Mouse (Mus musculus) kidney, postnatal 10 days (tissue): ENCODE measurements around the gene Ect2.

Experiments used
- DNase-seq: peaks from one replicate; pipeline ENCODE4 v3.0.0; 2021; ENCODE audit warnings: mixed read lengths

Ect2 gene

DNA sequence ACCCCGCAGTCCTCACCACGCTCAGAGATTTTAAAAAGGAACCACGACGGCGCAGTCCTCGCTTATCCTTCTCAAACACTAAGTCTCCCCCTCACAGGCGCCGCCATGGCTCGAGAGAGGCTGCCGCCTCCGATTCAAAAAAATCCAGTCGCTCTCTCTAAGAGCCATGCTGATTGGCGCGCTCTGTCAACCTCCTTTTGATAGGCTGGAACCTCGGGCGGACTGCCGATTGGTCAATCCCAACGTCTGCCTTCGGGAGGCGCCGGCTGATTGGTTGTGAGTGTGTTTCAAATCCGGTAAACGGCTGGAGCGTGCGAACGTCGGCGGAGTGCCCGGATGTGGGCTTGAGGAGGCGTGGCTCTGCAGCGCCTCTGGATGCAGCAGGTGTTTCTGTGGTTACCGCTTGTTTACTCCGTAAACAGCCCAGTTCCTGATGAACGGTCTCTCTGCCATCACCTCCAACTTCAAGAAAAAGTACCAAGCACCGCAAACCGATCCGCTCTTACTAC is at the start of gene Ect2:
TSS of gene Ect2 (minus strand) at position 178 of the 509 bp plus-strand sequence.
- peak; percentile 99 for DNase-seq

DNA sequence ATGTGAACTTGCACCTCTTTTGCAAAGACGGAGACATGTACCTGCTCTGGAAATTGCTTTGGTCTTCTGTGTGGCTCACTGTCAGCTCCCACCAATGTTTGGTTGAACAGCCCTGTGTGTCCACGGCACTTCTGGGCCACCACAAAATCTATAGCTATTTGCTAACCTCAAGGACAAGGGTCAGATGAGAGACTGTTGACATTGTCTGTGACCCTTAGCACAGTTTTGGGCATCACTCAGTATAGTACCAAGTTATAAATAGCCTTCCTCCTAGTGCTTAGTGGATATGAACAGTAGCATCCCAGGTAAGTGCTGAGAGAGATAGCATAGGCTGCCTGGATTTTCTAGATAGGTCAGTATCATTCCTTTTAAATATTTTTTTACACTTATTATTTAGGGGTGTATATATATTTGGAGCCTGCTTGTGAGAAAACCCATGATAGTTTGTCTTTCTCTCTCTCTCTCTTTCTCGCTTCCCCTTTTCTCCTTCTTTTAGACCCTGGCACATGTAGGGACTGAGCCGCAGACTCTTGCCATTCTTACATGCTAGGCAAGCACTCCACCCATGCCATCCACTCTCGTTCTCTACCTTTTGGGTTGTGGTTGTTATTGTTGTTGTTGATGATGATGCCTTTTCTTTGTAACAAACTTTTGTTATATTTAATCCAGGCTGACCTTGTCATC is 48.2 kb upstream of the Ect2 start:
- DNase-seq: no peak

DNA sequence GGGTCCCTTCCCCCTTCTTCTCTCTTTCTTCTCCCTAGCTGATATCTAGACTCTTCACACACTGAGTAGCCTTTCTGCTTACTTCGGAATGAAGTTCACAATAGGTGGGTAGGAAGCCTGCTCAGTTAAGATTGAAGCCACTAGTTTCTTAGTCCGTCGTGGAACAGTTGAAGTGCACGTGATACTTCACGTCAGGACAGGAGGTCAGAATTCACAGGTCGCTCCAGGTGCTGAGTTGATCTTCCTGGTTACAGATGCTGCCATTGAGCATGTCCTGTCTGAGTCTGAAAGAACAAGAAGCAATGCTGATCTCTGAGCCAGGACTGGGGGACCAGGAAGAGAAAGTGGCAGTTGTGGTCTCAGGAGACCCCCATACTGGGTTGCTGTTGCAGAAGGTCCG is 45.4 kb upstream of the Ect2 start:
- DNase-seq: no peak

DNA sequence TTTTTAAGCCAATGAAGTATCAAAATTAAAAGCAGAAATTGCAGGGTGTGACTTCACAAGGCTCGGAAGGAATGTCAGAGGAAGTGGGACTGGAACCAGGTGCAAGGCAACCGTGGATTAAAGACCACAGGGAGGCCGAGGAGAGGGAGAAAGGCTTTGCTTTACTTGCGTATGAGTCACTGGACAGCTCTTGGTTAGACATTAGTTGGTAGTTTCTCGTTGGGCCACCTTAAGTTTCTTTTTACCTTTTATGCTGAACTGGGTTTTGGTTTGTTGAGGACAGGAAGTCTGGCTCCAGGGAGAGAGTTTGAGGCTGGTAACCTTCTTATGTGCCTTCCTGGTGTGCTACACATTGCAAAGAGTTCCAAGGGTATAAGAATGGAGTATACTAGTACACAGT is 44.1 kb upstream of the Ect2 start:
- no peak for DNase-seq

DNA sequence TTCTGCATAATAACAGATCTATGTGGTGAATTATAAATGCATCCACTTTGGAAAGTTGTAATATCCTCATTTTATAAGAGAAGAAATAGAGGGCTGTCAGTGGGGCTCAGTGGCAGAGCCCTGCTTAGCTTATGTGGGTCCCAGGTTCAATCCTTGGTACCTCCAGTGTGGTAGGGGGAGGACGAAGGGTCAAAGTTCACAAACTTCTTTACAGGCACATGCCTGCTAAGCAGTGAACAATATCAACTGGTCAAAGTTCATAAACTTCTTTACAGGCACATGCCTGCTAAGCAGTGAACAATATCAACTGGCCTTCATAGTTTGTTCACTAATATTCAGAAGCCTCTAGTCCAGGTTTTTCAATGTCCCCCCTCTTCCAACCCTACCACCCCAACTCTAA is 42.9 kb upstream of the Ect2 start:
- peak; percentile 42 for DNase-seq

DNA sequence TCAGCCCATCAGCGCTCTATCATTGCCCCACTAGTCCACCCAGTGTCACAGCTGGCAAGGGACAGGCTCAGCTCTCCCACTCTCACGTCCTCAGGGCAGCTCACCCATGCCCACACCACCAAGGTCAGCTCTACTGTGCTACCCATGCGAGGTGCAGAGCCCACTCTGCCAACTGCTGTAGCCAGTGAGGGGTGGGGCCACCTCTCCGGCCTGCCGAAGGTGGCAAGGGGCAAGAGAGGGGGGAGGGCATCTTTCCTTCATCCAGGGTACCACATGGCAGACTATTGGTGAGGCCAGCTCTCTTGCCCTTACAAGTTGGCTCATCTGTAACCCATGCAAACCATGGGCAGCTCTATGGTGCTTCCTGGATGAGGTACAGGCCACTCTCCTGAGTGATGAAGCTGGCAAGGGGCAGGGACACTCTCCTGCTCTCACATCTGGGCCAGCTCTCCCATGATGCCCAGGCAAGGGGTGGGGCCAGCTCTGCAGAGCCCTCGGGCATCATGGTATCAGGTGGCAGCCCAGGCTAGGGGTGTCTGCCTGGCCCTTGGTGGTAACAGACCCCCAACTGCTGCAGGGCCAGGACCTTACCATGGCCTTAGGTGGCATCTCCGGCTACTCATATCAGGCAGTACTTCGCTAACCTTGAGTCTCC is 42.0 kb upstream of the Ect2 start:
- DNase-seq: no peak

DNA sequence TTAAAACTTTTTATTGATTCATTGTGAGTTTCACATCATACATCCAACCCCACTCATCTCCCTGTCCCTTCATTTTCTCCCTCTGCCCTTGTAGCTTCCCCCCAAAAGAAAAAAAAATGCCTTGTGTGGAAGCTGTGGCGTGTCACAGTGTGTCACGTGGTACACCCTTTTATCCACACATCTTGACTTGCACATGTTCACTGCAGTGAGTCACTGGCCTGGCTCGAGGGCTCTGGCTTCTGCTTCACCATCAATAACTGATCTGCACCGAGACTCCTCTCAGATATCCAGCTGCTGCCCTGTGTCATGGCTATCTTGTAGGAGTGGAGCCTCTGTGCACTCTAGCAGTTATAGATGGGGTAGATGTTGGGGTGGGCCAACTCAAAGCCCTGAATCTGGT is 41.5 kb upstream of the Ect2 start:
- DNase-seq: no peak

DNA sequence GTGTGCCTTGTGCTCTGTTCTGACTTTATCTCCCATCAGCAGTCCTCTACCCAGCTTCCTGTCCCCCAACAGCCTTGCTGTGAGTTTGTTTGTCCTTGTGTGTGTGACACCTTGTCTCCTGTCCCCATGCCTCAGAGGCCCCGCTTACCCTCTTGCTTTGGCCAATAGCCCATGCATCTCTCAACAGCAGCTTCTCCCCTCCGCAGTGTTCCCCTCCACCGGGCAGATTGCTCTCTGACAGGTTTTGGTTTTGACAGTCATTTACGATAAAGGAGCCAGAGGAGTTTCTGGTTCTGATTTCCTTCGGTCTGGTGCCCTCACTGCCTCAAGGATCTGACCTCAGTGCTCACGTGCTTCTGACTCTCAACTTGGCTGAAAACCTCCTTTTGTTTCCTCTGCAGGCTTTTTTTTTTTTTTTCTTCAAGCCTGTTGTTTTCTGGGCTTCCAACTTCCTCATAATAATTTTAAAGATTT is 40.2 kb upstream of the Ect2 start:
- DNase-seq: peak; percentile 53

DNA sequence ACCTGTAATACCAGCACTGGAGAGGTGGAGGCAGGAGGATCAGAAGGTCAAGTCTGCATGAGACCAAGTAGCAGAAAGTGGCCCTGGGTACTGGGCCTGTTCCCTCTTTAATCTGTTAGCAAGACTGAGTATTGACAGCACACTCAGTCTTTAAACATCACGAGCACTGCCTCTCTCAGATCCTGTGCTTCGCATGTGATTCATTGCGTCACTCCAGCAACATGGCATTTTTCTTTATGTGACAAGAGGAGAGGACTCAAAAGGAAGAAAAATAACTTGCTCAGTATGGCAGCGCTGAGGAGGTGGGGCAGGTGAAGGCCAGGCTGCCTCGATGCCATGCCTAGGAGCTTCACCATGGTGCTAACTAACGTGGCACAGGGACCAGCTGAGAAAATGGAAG is 38.2 kb upstream of the Ect2 start:
- no peak for DNase-seq

DNA sequence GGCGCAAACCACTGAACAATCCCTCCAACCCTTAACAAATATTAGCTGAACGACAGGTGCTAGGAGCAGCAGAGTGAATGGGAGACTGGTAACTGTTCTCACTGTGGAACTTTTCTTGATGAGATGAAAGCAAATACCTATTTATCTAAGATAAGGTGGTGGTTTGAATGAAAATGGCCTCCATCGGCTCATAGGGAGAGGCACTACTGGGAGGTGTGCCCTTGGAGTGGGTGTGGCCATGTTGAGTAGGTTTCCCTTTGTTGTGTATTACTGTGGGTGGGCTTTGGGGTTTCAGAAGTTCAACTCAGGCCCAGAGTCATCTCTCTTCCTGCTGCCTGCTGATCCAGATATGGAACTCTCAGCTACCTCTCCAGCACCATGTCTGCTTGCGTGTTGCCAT is 37.2 kb upstream of the Ect2 start:
- no peak for DNase-seq

DNA sequence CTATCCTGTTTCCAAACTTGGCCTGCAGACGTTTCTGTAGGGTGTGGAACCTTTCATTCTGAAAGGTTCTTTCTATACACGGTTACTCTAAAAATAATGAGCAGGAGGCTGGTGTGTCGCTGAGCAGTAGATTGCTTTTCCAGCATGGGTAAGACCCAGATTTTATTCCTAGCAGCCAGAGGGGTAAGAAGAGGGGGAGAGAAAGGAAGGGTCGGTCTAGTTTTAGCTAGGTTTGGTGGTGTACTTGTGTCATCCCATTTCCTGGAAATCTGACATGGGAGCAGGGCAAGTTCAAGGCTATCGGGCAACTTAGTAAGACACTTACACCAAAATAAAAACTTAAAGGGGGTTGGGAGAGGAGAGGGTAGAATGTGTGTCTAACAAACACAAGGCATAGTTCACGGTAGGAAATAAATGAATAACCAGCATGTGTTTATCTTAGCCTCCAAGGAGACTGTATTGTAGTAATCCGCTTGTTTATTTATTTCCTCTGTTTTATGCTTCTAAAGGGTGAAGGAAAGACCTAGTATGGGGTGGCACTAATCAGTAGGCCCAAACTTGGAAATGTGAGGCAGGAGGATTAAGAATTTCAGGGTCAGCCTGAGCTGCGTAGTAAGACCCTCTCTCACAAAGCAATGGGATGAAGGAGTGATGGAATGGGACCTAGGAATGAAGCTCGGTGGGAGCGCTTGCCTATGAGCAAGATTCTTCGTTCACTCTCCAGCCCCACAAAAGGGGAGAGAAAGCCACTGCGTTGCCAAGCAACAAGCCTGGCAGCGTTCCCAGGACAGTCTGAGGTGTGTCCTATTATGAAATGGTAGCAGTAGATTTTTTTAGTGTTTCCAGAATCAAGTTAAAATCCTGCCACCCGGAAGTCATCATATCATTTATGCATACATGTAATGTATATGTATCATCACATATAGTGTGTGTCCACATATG is 35.9 kb upstream of the Ect2 start:
- peak; percentile 92 for DNase-seq

DNA sequence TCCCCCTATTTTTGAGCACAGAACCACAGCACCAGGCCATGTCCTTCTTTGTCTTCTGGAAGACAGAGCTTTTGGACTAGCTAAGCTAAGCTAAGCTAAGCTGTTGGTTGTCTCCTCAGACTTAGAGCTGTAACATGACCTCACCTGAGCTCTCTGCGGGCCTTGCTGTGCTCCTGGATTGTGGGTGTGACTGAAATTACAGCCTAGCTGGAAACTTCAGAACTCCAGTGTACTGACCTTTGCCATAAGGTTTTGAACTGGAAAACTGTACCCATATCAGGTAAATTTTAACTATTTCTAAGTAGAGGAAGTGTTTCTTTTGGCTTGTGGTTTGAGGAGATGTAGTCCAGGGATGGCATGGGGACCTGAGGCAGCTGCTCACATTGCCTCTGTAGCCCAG is 34.7 kb upstream of the Ect2 start:
- DNase-seq: no peak

DNA sequence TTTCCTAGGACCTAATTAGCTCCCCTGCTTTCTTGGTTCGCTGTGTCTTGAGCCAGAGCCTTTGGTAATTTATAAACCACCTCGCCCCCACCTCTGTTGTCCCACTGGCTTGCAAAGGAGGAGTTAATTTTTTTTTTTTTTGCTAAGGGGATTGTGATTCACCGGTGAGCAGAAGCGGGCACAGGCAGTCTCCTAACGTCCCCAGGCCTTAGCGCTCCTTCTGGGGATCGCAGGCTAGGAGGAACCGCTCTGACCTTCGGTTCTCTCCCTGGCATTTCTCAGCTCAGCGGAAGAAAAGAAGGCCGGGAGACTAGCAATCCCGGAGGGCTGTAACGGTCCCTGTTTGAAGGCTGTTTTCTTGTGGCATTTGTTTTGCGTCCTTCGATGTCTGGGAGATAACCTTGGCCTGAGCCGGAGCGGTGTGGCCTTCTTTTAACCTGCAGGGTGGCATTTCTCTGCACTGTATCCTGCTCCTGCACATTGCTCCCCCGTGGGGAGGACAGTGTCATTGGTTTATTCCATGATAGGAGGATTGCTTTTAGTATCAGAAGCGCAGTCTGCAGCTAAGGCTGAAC is 30.0 kb upstream of the Ect2 start:
- DNase-seq: peak; percentile 52

DNA sequence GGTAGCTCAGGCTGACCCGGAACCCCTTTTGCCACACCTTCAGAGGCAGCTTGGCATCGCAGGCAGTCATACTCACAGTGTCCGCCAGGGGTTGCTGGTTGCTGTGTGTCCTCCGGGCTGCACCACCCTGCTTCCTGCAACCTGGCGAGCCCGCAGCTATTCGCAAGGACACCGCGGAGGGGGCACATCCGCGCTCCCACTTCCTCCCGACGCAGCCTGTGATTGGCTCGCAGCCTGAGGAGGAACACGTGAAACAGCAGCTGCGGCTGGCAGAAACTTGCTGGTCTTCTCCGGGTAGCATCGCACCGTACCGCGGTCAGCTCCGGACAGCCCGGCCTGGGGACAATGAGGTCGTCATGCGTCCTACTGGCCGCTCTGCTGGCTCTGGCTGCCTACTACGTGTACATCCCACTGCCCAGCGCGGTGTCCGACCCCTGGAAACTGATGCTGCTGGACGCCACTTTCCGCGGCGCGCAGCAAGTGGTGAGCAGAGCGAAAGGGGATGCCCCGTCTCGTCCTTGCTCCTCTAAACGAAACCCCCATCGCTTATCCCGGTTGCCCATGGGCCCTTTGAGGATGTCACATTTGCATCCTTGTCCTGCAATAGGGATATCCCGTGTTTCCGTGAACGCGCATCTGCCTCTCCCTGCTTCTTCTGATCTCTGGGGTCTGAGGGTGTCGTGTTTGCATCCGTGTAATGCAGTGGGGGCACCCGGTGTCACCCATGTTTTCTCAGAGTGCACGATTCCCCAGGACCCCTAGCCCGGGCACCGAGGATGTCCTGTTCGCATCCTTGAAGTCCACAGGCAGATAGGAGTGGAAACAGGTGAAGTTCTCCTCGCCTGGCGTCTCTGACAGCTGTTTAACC is 29.3 kb upstream of the Ect2 start, which contains the start of gene Nceh1:
TSS of gene Nceh1 (plus strand) at position 233 of the 868 bp plus-strand sequence.
- DNase-seq: peak; percentile 96

DNA sequence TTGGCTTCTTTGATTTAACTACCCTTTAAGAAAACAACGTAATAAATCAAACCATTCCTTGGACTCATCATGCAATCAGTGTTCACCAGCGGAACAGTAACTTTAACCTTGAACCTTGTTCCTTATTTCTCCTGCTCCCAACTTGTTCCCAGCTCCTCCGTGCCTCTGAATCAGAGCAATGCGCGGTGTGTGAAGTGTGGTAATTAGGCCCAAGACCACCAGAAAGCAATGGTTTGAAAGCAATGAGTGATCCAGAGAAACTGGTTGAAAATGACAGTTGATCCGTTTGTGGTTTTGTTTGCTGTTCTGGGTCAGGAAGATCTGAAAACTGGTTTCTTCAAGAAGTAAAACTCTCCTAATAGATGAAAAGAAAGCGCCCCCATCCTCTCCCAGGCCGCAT is 26.0 kb upstream of the Ect2 start:
- DNase-seq: no peak

DNA sequence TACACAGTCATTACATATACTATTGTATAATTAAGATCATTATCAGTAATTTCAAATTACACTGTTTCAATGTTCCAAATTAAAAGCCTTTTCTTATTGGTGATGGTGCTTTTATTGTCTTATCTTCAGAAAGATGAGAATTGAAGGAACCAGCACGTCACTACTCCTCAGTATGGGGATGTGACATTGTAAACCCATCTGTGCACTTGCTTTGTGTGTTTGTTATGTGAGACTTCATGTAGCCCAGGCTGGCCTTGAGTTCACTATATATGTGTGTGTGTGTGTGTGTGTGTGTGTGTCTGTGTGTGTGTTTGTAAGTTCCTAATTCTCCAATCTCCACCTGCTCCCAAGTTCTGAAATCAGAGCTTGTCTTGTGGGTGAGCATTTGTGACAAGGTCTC is 16.6 kb upstream of the Ect2 start:
- DNase-seq: no peak

DNA sequence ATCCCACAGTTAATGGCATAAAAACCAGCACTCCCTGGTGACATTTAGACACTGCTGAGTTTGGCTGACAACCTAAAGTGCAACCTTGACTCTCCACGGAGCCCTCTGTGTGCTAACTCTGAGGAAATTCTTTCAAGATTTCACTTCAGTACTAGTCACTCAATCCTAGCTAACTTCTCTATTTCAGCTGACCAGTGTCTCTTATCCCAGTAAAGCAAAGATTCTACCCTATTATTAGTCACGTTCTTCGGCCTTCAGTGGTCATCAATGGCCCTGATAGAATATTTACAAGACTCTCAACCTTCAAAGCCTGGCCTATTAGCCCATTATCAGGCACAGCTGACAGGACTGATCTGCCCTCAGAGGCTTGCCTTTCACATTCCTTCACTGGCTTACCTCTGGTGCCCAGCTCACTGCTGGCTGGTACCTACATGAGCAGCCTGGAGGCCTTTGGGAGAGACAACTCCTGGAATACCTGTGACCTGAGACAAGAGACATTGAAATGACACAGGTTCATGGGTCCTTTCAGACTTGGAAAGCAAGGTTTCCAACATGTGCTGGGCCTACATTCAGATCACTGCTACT is 11.9 kb upstream of the Ect2 start:
- DNase-seq: no peak

DNA sequence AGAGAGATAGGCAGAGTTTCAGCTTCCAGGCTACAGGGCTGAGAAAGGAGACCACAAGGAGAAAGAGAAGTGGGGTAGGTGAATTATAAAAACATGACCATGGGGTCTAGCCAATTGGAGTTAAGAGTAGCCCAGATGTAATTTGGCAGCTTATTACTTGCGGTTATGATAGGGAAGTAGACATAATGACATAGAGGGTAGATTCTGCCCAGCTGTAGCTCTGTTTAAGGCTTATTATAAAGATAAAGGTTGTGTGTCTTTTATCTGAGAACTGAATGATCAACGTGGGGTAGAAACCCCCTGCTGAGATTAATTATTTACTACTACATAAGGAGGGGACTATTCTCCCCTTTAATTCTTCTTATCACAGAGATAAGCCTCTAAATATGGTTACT is 8.7 kb upstream of the Ect2 start:
- DNase-seq: no peak

DNA sequence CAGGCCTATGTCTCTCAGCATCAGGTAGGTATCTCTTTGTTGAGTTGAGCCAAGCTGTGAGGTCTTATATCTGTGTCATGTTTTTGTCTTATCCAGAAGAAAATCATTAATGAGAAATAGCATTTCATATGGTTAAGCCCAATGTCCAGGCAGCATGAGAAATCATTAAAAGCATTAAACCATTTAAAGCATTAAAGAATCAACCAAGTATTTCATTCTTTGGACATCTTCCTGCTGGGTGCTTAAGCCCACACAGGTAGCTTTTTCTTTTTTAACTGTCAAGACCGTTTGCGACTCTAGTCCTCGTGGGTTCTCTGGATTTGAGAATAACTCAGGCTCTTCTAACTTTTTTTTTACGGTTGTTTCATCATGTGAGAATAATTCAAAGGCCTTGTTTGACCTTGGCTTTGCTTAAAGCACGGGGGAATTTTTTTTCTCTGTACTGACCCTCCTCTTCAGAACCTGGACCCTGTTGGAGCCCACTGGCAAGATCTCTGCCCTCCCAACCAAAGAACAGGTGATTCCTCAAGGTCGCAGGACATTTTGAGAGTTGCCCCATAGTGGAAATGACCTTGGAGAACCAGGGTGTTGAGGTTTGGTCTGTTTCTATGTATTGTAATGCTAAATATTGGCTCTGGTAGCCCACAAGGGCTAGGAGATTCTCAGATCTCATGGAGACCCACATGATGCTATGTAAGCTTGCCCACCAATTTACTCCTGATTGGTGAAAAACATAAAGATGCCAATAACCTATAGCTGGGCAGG is 8.1 kb upstream of the Ect2 start:
- DNase-seq: no peak

DNA sequence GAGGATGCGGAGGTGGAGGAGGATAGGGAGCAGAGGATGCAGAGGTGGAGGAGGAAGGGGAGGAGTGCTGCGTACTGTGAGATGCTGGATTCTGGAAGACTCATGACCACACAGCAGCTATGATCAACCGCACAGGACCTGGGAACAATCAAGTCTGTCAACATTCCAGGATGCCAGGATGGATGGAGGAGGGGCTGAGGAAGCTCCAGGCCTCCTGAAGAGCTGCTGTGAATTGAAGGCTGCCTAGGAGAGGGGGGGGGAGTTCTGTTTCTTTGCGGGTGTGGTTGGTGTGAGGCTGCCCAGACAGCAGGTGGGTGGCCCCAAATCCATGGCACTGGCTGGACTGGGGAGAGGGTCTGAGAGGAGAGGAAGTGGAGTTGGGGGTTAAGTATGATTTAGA is 5.2 kb upstream of the Ect2 start:
- no peak for DNase-seq

DNA sequence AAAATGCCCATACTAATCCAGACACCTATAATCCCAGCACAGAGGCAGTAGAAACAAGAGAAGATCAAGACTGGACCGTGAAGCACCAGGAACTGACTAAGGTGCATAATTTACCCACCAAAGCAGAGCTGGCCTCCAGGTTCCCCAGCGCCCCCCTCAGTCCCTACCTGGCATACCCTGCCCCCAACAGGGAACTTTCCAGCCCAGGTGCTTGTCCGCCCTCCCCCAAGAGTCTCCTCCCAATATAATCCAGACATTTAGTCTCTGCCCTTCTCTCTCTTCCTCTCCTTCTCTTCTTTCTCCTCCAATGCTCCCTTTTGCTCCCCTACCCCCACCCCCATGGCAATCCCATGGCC is 2.9 kb upstream of the Ect2 start:
- DNase-seq: no peak
